Comparison of ENCODE assay signal across 16 mouse cellular contexts in genomic region chr11:80312049-80312448, GRCm38 (mm10). TPM values are rescaled to one million over a fixed set of nuclear protein-coding genes. Genes with fewer than 3 reads are reported as not detected.
DNase-seq lines count a peak whose midpoint lies in the region; ATAC-seq and TF ChIP-seq lines count a peak whose summit lies in the region.
"Had no signal": no experiment of that assay in that cellular context is flagged by ENCODE, and none has a peak within 500 bp of the region (broad histone marks: within the 10 kb centered on the region; RNA-seq: fewer than 3 reads in every experiment).

No protein-coding gene starts in this region.

- no peak overlapping the region for H3K4me2 ChIP-seq in embryonic facial prominence, embryonic 12.5 days (replicated peaks)
- H3K4me2 ChIP-seq in hindbrain, embryonic 14.5 days (replicated peaks) = no peak overlapping the region
- H3K4me2 ChIP-seq in kidney, embryonic 14.5 days (replicated peaks; ENCODE audit: low read depth, low read length) = no peak overlapping the region
- H3K4me2 ChIP-seq: liver, embryonic 12.5 days; lung, embryonic 15.5 days had no signal

- no peaks in the 10 kb centered on the region for H3K9me3 ChIP-seq in embryonic facial prominence, embryonic 12.5 days
- no peaks in the 10 kb centered on the region for H3K9me3 ChIP-seq in hindbrain, embryonic 14.5 days (ENCODE audit: control insufficient read depth, low read length)
- H3K9me3 ChIP-seq in kidney, embryonic 14.5 days (ENCODE audit: control insufficient read depth, low read length) = no peaks in the 10 kb centered on the region
- H3K9me3 ChIP-seq: limb, embryonic 10.5 days; liver, embryonic 12.5 days; lung, embryonic 15.5 days had no signal

- no peak overlapping the region for H3K4me3 ChIP-seq in embryonic facial prominence, embryonic 12.5 days
- no peak overlapping the region for H3K4me3 ChIP-seq in hindbrain, embryonic 14.5 days (replicated peaks; ENCODE audit: low read length)
- H3K4me3 ChIP-seq in kidney, embryonic 14.5 days (ENCODE audit: low read length) = no peak overlapping the region
- H3K4me3 ChIP-seq: gastrocnemius, adult 2 months; limb, embryonic 10.5 days; liver, embryonic 12.5 days; lung, embryonic 15.5 days had no signal

- H3K27me3 ChIP-seq in embryonic facial prominence, embryonic 12.5 days = no peaks in the 10 kb centered on the region
- H3K27me3 ChIP-seq in hindbrain, embryonic 14.5 days (ENCODE audit: control insufficient read depth, insufficient read depth, low read length) = no peaks in the 10 kb centered on the region
- H3K27me3 ChIP-seq in kidney, embryonic 14.5 days (ENCODE audit: control insufficient read depth, insufficient read depth, low read length) = no peaks in the 10 kb centered on the region
- H3K27me3 ChIP-seq: lung, embryonic 15.5 days had no signal

- peak; percentile 81 for DNase-seq in brain, embryonic 14.5 days (ENCODE audit: low read depth)
- no peak for DNase-seq in hindbrain, embryonic 14.5 days (ENCODE audit: low spot score)
- DNase-seq in neural tube, embryonic 10.5 days (ENCODE audit: extremely low spot score, low spot score) = peak; percentile 54
- DNase-seq in heart, postnatal 10 days = no peak
- no peak for DNase-seq in right cerebral cortex, postnatal 14 days
- DNase-seq: cerebellum, adult 2 months; gastrocnemius, adult 2 months; heart, postnatal 36 days; kidney, adult 2 months; thymus, postnatal 25 days had no signal

- no peak for TF ChIP-seq POLR2A in brain, embryonic 14.5 days (IDR thresholded peaks at IDR 0.05; ENCODE audit: borderline replicate concordance, extremely low read depth, insufficient read depth, insufficient read length, poor library complexity, severe bottlenecking)

- intact Hi-C loops in heart, postnatal 10 days (cut with DNase I) = no loop called here

- no peak overlapping the region for H3K27ac ChIP-seq in embryonic facial prominence, embryonic 12.5 days
- peak overlapping the region; percentile 58 for H3K27ac ChIP-seq in hindbrain, embryonic 14.5 days
- H3K27ac ChIP-seq in kidney, embryonic 14.5 days (ENCODE audit: low read depth, low read length) = no peak overlapping the region
- H3K27ac ChIP-seq: gastrocnemius, adult 2 months; limb, embryonic 10.5 days; liver, embryonic 12.5 days; lung, embryonic 15.5 days had no signal

- 39% methylated on average over 2 of the region's 2 CpGs for WGBS in embryonic facial prominence, embryonic 12.5 days
- WGBS in hindbrain, embryonic 14.5 days = 20% methylated on average over 2 of the region's 2 CpGs
- 20% methylated on average over 2 of the region's 2 CpGs for WGBS in kidney, embryonic 14.5 days

- no peaks in the 10 kb centered on the region for H3K36me3 ChIP-seq in embryonic facial prominence, embryonic 12.5 days
- no peaks in the 10 kb centered on the region for H3K36me3 ChIP-seq in hindbrain, embryonic 14.5 days (replicated peaks; ENCODE audit: control insufficient read depth, insufficient read depth)
- H3K36me3 ChIP-seq in kidney, embryonic 14.5 days (ENCODE audit: control insufficient read depth, insufficient read depth, low read length) = no peaks in the 10 kb centered on the region
- H3K36me3 ChIP-seq: limb, embryonic 10.5 days; liver, embryonic 12.5 days; lung, embryonic 15.5 days had no signal

- 0 out of 2 replicates have a peak overlapping the region, but pooled peaks have one; percentile 2 for H3K9ac ChIP-seq in embryonic facial prominence, embryonic 12.5 days
- H3K9ac ChIP-seq in hindbrain, embryonic 14.5 days = no peak overlapping the region
- no peak overlapping the region for H3K9ac ChIP-seq in kidney, embryonic 14.5 days (ENCODE audit: low read depth, low read length)
- H3K9ac ChIP-seq: liver, embryonic 12.5 days; lung, embryonic 15.5 days had no signal

- ATAC-seq in embryonic facial prominence, embryonic 12.5 days (ENCODE audit: insufficient number of reproducible peaks, insufficient read depth, low FRiP score, low TSS enrichment) = no peak
- no peak for ATAC-seq in hindbrain, embryonic 14.5 days (ENCODE audit: low FRiP score)
- no peak for ATAC-seq in kidney, embryonic 14.5 days (ENCODE audit: low FRiP score, low TSS enrichment)
- ATAC-seq: CD4-positive, CD25-positive, alpha-beta regulatory T cell, adult 4 months; liver, embryonic 12.5 days had no signal

- TF ChIP-seq CTCF in brain, embryonic 14.5 days (IDR thresholded peaks at IDR 0.05; ENCODE audit: borderline replicate concordance, extremely low read depth, insufficient read depth, insufficient read length) = no peak

- no peaks in the 10 kb centered on the region for H3K4me1 ChIP-seq in embryonic facial prominence, embryonic 12.5 days
- H3K4me1 ChIP-seq in hindbrain, embryonic 14.5 days (replicated peaks; ENCODE audit: control insufficient read depth, insufficient read depth, low read length) = peaks cover 19% of the 10 kb centered on the region; the same call in 1 of the 2 replicates
- H3K4me1 ChIP-seq in kidney, embryonic 14.5 days (ENCODE audit: control insufficient read depth, insufficient read depth, low read length) = no peaks in the 10 kb centered on the region
- H3K4me1 ChIP-seq: liver, embryonic 12.5 days; lung, embryonic 15.5 days had no signal

RNA-seq across cellular contexts. Expression of gene Rhbdl3, which starts 11.3 kb away (rescaled TPM):
- polyA plus RNA-seq in brain, embryonic 14.5 days (2012; rRNA removed) = 19.6 and 23.4 TPM in 2 replicates
- 6.4 and 7.0 TPM in 2 replicates for polyA plus RNA-seq in embryonic facial prominence, embryonic 12.5 days (2016; fragmentation: Nextera tagmentation; extraction: Ambion mirVana)
- polyA plus RNA-seq in hindbrain, embryonic 14.5 days (2014; fragmentation: Nextera tagmentation; extraction: Ambion mirVana) = 4.6 and 5.4 TPM in 2 replicates
- total RNA-seq in heart, postnatal 10 days (2021) = 1 to 10 TPM; 2.3 to 2.5 TPM
- 1.1 and 1.3 TPM in 2 replicates for polyA plus RNA-seq in kidney, embryonic 14.5 days (2014; fragmentation: Nextera tagmentation; extraction: Ambion mirVana)

Comparison
In these comparisons a context has a peak if more than half of its experiments do, and no peak if none do; other contexts are left out.
1. DNase-seq: peak in brain, embryonic 14.5 days (single experiment) and neural tube, embryonic 10.5 days (single experiment); none in hindbrain, embryonic 14.5 days (single experiment), heart, postnatal 10 days (0 of 2) and right cerebral cortex, postnatal 14 days (single experiment).